Mouse (Mus musculus) lung, postnatal 0 days (tissue): ENCODE results near the gene H2-Eb1.

ENCODE experiments used
- CTCF ChIP-seq: IDR thresholded peaks from 2 replicates; pipeline ENCODE4 v1.5.1; 2016; ENCODE audit warnings: antibody characterized with exemption, mild to moderate bottlenecking
- EP300 ChIP-seq: IDR thresholded peaks from 2 replicates; pipeline ENCODE4 v1.6.1; 2016; ENCODE audit warnings: antibody characterized with exemption, mild to moderate bottlenecking, control low read depth

DNA sequence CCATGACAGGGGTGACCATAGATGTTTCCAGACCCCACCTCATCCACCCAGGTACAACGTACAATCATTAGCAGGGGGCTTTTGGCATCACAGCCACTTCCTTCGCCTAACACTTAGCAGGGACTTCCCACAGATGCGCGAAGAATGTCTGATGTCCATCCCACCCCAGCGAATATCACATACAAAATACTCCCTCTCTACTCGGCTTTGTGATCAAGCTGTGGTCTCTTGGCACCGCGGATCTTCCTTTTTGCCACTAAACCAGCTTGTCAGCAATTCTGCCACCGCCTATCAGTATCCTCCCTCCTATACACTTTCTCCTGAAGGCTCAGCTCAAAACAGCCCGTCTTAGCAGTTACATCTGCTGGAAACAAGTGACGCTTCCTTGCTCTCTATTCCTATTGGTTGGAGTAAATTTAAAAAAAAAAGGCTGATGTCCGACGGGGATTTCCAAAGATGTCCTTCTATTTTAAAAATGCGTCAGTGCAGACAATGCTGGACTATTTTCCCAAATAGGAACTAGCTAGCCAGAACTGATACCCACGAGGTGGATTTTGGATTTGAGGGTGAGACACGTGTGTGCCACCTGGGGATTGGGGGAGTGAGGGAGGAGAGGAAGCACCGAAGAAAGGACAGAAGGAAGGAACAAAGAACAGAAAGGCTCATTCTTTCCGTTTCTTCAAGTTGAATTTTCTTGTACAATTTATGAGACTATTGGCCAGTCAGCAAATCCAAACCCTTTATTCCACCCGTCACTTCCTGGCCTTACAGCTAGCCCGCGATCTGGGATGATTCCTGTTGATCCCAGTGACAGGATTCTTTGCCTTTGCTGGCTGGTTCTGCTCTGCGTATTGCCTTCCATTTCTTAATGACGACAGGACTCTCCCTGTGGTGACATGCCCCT, 9.5 kb upstream of the H2-Eb1 start:
- TF ChIP-seq CTCF, result no peak
- TF ChIP-seq EP300, result no peak
